Mouse (Mus musculus) layer of hippocampus, adult 2 months (tissue): Measurements from ENCODE around the gene Gm10160. TPM values are rescaled to one million over a fixed set of nuclear protein-coding genes. Genes with fewer than 3 reads are reported as not detected.

Experiments
- DNase-seq, 2 experiments: peaks; one replicate each; pipeline ENCODE4 v3.0.0; 2022; ENCODE audit warnings: low spot score in 2 of 2
- H3K27ac ChIP-seq: fragments of 200-600 bp; 2 replicates; pipeline ENCODE4 v1.8.1; 2022
- H3K4me3 ChIP-seq: fragments of 200-600 bp; 2 replicates; pipeline ENCODE4 v1.8.1; 2022; ENCODE audit warnings: mild to moderate bottlenecking
- CTCF ChIP-seq: fragments of 200-600 bp; conservative IDR thresholded peaks from 2 replicates; pipeline ENCODE4 v1.8.1; 2022; ENCODE audit warnings: antibody characterized with exemption, mild to moderate bottlenecking, moderate library complexity
- long read RNA-seq, 2 experiments: library from polyadenylated mRNA; stranded (forward); transcript quantifications; one replicate each; pipeline ENCODE4 v2.0.0; 2021; ENCODE audit warnings: borderline mapping rate in 2 of 2
- total RNA-seq, 2 experiments: library from RNA; stranded (reverse); gene quantifications; 2 replicates each; pipeline ENCODE4 v1.2.3; 2021

Gm10160 gene
- total RNA-seq = not detected
- long read RNA-seq, experiment 1 = 0 reads
- long read RNA-seq, experiment 2 = 0 reads

DNA sequence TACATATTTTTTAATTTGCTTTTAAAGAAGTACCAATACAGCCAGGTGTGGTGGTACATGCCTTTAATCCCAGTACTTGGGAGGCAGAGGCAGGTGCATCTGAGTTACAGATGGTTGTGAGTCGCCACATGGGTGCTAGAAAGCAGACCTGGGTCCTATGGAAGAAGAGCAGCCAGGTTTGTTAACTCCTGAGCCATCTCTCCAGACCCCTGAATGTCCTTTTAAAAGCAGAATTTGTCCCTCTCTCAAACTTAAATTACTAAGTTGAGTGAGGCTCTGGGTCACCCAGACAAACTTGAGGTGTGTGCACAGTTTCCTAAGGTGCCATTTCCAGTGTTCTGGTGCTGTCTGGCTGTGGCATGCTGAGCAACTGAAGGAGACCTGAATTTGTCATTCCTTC is at the start of gene Gm10160:
Gm10160 (minus strand) TSS at position 101 of the 400 bp plus-strand sequence.
- no peak for TF ChIP-seq CTCF
- Histone ChIP-seq H3K4me3 (no peak within 1 kb of the TSS), H3K27ac (no peak within 1 kb of the TSS)
- no peak for DNase-seq

DNA sequence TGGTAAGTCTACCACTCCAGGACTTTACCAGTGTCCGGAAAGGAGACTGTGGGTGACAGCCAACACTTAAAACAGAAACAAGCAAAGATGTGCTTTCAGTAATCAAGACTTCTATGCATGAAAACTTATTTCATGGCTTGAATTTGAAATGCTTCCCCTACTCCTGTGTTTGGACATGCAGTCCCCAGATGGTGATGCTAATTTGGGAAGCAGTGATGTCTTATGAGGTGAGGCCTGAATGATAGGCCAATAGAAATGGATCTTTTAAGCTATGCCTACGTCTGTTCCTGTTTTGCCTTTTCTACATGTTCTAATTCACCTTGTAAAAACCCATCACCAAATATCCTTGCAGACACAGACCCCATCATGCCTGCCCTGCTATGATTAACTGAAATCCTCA is 49.3 kb upstream of the Gm10160 start:
- no peak for DNase-seq
- Histone ChIP-seq H3K4me3 (no peak overlapping the region), H3K27ac (no peak overlapping the region)
- TF ChIP-seq CTCF = no peak

DNA sequence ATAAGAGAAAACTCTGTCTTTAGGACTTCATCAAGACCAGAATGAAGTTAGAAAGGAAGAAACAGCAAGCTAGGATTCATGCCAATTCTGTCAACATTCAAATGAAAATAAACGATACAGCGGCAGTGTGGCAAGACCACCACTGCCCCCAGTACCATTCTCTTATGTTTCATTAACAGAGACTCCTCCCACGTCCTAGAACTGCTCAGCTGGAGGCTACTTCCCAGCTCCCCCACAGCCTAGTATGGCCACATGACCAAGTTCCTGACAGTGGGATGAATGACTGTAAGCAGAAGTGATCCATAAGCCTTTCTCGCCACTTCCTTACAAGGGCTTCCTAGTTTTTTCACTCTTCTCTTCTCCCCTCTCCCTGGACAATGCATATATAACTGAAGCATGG is 48.5 kb upstream of the Gm10160 start:
- DNase-seq = no peak
- Histone ChIP-seq H3K4me3 (no peak overlapping the region), H3K27ac (no peak overlapping the region)
- TF ChIP-seq CTCF = no peak

DNA sequence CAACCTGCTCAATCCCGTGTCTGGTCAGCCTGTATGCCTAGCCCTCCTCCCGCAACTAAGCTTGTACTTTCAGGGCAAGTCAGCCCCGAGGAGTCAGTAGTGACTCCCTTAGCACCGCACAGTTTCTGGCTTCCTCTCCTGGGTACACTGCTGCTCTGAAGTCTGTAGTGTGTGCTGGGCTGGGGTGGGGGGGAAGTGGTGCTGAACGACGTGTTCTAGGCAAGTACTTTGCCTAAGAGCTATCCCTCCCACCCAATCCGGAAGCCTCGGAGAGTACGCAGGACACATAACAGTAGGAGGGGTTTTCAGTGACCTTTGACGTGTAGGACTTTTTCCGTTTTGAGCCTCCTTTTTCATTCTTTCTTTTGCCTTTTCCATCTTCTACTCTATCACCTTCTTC is 43.8 kb upstream of the Gm10160 start:
- no peak for TF ChIP-seq CTCF
- H3K4me3 ChIP-seq = no peak overlapping the region
- no peak overlapping the region for H3K27ac ChIP-seq
- no peak for DNase-seq

DNA sequence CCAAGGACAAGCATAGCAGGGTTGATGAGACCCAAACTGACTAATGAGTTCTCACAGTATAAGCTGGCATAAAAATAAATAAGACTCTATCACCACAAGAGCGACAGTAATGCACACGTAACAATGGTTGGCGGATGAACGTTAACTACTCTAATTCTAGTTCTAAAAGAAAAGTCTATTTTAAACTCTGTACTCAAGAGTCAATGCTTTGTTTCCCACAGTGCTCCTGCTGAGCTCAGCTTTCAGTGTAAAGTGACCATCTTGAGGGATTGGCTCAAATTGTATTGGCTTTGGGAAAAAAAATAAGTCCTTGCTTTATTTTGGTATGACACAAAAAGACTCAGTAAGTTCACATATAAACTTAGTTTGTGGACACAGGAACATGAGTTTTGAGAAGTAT is 29.5 kb upstream of the Gm10160 start:
- no peak overlapping the region for H3K4me3 ChIP-seq
- H3K27ac ChIP-seq = no peak overlapping the region
- TF ChIP-seq CTCF = no peak
- no peak for DNase-seq

DNA sequence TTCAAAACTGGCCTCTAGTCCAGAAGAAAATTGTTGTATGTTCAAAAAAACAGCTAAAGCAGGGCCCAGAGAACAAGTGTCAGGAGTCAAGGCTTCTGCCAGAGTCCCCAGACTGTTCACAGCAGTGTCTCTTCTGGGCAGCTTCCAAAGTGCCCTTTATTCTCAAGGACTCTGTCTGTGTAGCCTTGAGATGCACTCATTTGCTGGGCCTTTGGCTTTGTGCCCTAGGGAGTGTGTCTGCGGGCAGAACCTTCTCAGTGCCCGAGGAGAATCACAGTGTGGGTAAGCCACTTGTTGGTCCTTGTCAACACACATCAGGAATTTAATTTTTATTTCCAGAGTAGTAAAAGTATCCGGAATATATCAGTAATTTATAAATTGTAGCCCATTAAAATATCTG is 26.0 kb upstream of the Gm10160 start:
- Histone ChIP-seq H3K4me3 (no peak overlapping the region), H3K27ac (no peak overlapping the region)
- no peak for DNase-seq
- no peak for TF ChIP-seq CTCF

DNA sequence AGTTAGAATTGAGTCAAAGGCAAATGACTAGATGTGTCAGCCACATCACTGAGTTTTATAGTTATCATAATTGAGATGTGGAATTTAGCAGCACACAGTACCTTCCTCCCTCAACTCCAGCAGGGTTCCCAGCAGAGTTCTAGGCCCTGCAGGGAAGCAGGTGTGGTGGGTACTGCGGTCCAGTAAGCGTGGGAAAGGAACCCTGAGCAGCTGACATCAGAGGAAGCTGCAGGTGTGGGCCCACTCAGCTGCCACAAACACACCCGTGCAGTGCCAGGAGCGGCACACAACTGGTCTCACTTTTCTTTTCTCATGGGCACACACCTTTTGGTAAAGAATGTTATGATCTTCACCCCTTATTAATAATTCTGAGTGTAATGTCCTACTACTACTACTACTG is 25.2 kb upstream of the Gm10160 start:
- no peak for DNase-seq
- no peak for TF ChIP-seq CTCF
- Histone ChIP-seq H3K27ac (no peak overlapping the region), H3K4me3 (no peak overlapping the region)

DNA sequence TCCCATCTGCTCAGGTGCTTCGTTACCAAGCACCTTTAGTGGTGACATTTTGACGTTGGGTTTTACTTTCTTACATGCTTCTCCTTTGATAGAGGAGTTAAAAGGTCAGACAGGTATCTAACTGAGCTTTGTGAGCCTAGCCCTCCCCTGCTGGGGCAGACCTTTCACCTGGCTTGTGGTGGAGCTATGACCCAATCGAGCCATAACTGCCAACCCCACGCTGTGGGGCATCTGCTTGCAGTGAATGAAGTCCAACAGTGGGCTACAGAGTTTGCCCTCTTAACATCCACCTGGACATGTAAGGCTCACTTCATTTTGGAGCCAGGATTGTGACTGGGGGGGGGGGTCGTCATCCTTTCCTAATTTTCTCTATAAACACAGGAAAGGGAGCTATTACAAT is 24.7 kb upstream of the Gm10160 start:
- H3K27ac ChIP-seq = no peak overlapping the region
- no peak overlapping the region for H3K4me3 ChIP-seq
- no peak for TF ChIP-seq CTCF
- DNase-seq = no peak

DNA sequence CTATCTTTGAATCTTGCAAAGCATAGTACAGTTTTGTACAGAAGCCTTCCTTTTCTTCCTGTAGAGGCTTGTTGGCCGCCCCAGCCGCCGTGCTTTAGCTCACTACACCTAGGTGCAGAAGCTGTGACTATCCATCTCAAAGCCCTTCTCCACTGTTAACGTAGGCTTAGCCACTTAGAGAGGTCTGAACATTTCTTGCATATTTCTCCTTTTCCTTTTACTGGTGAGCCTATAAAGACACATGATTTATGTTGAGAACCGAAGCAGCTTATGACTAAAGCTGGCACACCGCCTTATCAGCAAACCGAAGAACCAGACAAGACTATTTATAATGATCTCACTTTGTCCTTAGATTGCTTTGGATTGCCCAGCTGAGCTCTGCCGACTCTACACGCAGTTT is 19.8 kb upstream of the Gm10160 start:
- Histone ChIP-seq H3K4me3 (no peak overlapping the region), H3K27ac (no peak overlapping the region)
- no peak for DNase-seq
- no peak for TF ChIP-seq CTCF

DNA sequence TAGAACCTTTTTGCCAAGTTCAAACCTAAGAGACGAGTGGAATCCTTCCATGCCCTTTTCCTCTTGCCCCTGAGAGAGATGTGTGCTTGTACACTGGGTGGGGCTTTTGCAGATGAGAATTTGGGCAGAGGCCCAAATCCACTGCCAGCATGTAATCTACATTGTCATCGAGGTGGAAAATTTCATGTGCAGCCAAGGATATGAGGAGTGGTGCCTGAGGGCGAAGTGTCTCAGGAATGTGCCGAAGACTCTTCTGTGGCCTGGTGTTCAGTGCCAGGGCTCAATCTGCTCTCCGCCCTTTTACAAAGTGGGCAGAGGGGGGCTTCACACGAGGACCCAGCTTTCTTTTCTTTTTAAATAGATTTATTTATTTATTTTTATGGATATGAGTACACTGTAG is 19.0 kb upstream of the Gm10160 start:
- H3K27ac ChIP-seq = no peak overlapping the region
- no peak for DNase-seq
- no peak overlapping the region for H3K4me3 ChIP-seq
- TF ChIP-seq CTCF = no peak

DNA sequence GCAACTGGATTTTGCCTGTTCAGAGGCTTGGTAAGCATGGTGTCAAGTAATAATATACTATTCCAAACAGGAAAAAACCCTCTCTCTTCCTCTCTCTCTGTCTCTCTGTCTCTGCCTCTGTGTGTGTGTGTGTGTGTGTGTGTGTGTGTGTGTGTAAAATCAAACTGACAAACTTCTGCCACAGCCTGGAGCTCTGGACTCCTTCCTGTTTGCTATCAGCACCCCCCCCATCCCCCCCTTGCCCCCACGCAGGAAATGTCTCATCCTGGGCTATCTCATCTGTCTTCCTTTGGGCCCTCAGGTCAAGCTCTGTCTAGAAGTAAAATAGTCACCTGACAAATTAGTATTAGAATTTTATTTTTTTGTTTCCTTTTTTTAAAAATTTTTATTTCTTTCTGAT is 18.2 kb upstream of the Gm10160 start:
- no peak overlapping the region for H3K4me3 ChIP-seq
- no peak for DNase-seq
- no peak for TF ChIP-seq CTCF
- no peak overlapping the region for H3K27ac ChIP-seq

DNA sequence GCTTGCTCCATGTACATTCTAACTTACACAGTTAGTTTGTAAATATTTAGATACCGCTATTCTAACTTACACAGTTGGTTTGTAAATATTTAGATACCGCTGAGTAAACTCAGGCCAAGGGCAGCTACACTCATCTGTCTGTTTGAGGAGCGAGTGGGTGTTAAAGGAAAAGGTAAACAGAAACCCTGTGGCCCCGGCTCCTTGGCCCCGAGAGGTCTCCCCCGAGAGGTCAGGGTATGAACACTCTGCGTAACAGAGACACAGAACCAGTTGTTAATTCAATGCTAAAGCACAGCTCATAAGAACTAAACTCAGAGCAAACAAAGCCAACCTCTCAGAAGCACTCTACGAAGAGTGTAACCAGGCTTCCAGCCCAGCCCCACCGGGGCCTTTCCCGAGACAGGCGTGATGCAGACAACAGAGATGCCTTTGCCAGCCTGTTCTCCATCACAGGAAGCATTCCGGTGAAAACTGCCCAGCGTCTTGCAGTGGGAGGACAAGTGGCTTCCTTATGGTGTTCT is 17.0 kb upstream of the Gm10160 start:
- H3K4me3 ChIP-seq = no peak overlapping the region
- no peak overlapping the region for H3K27ac ChIP-seq
- no peak for DNase-seq
- no peak for TF ChIP-seq CTCF

DNA sequence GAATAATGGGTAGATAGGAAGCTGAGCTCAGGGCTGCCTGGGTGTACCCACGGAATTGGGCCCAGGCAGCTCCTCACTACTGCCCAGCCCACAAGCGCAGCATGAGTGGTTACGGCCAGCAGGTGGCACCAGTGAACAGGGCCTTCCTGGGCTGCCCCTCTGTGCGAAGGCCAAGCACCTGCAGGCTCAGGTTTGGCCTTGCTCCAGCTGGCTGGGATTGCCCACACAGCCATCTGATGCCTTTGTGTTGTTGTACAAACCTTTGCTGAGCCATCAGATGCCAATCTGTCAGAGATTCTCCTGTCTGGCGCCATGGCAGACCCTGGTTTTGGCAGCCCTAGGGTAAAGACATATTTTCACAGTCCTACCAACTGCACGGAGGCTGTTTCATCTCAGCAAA is 12.6 kb upstream of the Gm10160 start:
- TF ChIP-seq CTCF = peak; percentile 92
- Histone ChIP-seq H3K4me3 (no peak overlapping the region), H3K27ac (no peak overlapping the region)
- peak; percentile 63 to 73 for DNase-seq

DNA sequence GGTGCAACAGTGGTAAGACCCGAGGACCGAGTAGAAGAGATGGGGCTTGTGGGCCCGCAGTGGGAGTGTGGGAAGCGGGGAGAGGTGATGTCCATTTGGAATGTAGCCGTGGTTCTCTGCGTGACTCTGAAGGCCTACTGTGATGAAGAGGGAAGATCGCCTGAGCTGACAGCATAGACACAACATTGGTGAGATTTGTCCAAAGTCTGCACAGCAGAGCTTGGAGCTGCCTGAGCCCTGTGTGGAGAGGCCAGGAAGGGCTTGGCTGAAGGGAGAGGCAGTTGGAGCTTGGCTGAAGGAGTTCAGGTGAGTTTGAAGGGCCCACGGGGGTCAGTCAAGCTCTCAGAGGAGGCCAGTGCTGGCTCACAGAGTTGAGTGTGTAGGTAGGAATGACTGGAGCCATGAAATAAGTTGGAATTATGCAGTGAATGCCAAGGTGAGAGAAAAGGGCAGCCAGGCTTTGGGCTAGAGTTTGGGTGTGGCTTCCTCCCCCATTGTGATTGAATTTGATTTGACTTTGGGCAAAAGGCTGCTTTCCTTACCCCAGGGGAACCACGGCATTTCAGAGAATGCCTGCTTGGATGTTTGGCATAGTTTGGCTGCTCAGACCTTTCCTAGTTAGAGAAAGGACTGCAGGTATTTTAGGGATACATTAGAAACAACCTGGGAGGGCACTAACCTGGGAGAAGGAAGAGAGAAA is 11.8 kb upstream of the Gm10160 start:
- DNase-seq = no peak
- Histone ChIP-seq H3K4me3 (no peak overlapping the region), H3K27ac (no peak overlapping the region)
- no peak for TF ChIP-seq CTCF
